ENCODE assay signal across 27 mouse cellular contexts in the genomic region with DNA sequence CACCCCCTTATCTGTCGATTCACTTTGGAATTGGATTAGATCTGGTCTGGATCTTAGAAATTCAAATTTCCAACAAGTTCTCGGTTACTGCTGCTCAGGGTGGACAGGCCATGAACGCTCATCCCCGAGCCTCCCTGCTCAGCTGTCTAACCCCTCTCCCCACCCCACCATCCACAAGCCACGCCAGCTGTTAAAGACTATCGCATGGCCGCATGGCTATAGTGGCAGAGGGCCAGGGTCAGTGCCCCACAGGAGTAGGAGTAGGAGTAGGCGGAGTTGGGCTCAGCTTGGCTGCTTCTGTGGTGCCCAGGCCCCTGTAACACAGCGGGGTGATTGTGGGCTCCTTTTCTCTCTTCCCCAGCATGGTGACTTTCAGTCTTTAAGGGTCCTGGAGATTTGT. TPM values are rescaled to one million over a fixed set of nuclear protein-coding genes. Genes with fewer than 3 reads are reported as not detected.
DNase-seq lines count a peak whose midpoint lies in the region; ATAC-seq and TF ChIP-seq lines count a peak whose summit lies in the region.
"Had no signal": no experiment of that assay in that cellular context is flagged by ENCODE, and none has a peak within 500 bp of the region (broad histone marks: within the 10 kb centered on the region; RNA-seq: fewer than 3 reads in every experiment).

No protein-coding gene starts in this region.

- H3K9ac ChIP-seq in kidney, embryonic 15.5 days, result no peak overlapping the region
- H3K9ac ChIP-seq in embryonic facial prominence, embryonic 14.5 days (ENCODE audit: low read depth, low read length), result no peak overlapping the region
- H3K9ac ChIP-seq: forebrain, embryonic 15.5 days; heart, embryonic 12.5 days; hindbrain, embryonic 14.5 days; intestine, embryonic 15.5 days; limb, embryonic 13.5 days; liver, embryonic 12.5 days; midbrain, embryonic 12.5 days; neural tube, embryonic 12.5 days had no signal

- H3K36me3 ChIP-seq in kidney, embryonic 15.5 days, result no peaks in the 10 kb centered on the region
- H3K36me3 ChIP-seq in C2C12 (ENCODE audit: control insufficient read depth, insufficient read depth), result no peaks in the 10 kb centered on the region
- H3K36me3 ChIP-seq in embryonic facial prominence, embryonic 14.5 days (ENCODE audit: control insufficient read depth, insufficient read depth, low read length), result no peaks in the 10 kb centered on the region
- H3K36me3 ChIP-seq: forebrain, embryonic 15.5 days; G1E; heart, embryonic 12.5 days; intestine, embryonic 15.5 days; limb, embryonic 13.5 days; liver, embryonic 12.5 days; midbrain, embryonic 12.5 days; neural tube, embryonic 12.5 days had no signal

- H3K4me3 ChIP-seq in kidney, embryonic 15.5 days (replicated peaks), result no peak overlapping the region
- no peak overlapping the region for H3K4me3 ChIP-seq in C2C12 (ENCODE audit: insufficient read depth, poor library complexity, severe bottlenecking)
- no peak overlapping the region for H3K4me3 ChIP-seq in embryonic facial prominence, embryonic 14.5 days (ENCODE audit: low read depth, low read length)
- H3K4me3 ChIP-seq: forebrain, embryonic 15.5 days; heart, embryonic 12.5 days; intestine, embryonic 15.5 days; left cerebral cortex, adult 2 months; limb, embryonic 13.5 days; liver, embryonic 12.5 days; midbrain, embryonic 12.5 days; neural tube, embryonic 12.5 days had no signal

- ATAC-seq in kidney, embryonic 15.5 days (replicated peaks; ENCODE audit: low FRiP score), result no peak
- no peak for ATAC-seq in embryonic facial prominence, embryonic 14.5 days (ENCODE audit: low read depth)
- ATAC-seq: forebrain, embryonic 15.5 days; intestine, embryonic 15.5 days; liver, embryonic 12.5 days had no signal

- H3K79me2 ChIP-seq in C2C12 (ENCODE audit: control insufficient read depth, insufficient read depth), result no peaks in the 10 kb centered on the region

- H3K9me3 ChIP-seq in kidney, embryonic 15.5 days (replicated peaks), result no peaks in the 10 kb centered on the region
- H3K9me3 ChIP-seq in embryonic facial prominence, embryonic 14.5 days (ENCODE audit: control insufficient read depth, low read length), result no peaks in the 10 kb centered on the region
- H3K9me3 ChIP-seq: forebrain, embryonic 15.5 days; G1E; heart, embryonic 12.5 days; intestine, embryonic 15.5 days; limb, embryonic 13.5 days; liver, embryonic 12.5 days; midbrain, embryonic 12.5 days; neural tube, embryonic 12.5 days had no signal

- peaks cover 76% of the 10 kb centered on the region for H3K4me1 ChIP-seq in kidney, embryonic 15.5 days
- H3K4me1 ChIP-seq in embryonic facial prominence, embryonic 14.5 days (ENCODE audit: control insufficient read depth, insufficient read depth, low read length), result peaks cover 48% of the 10 kb centered on the region

- 38% methylated on average over 9 of the region's 9 CpGs for WGBS in kidney, embryonic 15.5 days
- WGBS in embryonic facial prominence, embryonic 14.5 days, result 58% methylated on average over 9 of the region's 9 CpGs

- no peak overlapping the region for H3K4me2 ChIP-seq in kidney, embryonic 15.5 days
- no peak overlapping the region for H3K4me2 ChIP-seq in embryonic facial prominence, embryonic 14.5 days (ENCODE audit: low read depth, low read length)
- H3K4me2 ChIP-seq: forebrain, embryonic 15.5 days; heart, embryonic 12.5 days; hindbrain, embryonic 14.5 days; intestine, embryonic 15.5 days; limb, embryonic 13.5 days; liver, embryonic 12.5 days; midbrain, embryonic 12.5 days; neural tube, embryonic 12.5 days had no signal

- H3K27ac ChIP-seq in kidney, embryonic 15.5 days, result 0 out of 2 replicates have a peak overlapping the region, but pooled peaks have one; percentile 32
- H3K27ac ChIP-seq in embryonic facial prominence, embryonic 14.5 days (replicated peaks; ENCODE audit: low read depth, low read length), result no peak overlapping the region
- H3K27ac ChIP-seq: forebrain, embryonic 15.5 days; hindbrain, embryonic 14.5 days; intestine, embryonic 15.5 days; left cerebral cortex, adult 2 months; limb, embryonic 13.5 days; liver, embryonic 12.5 days; midbrain, embryonic 12.5 days; neural tube, embryonic 12.5 days had no signal

- no peaks in the 10 kb centered on the region for H3K79me3 ChIP-seq in C2C12 (ENCODE audit: low read depth)

- peak; percentile 49 for DNase-seq in gastrocnemius, postnatal 10 days
- no peak for DNase-seq in gastrocnemius, adult 18-20 months (ENCODE audit: low spot score)
- DNase-seq in kidney, postnatal 25 days, result no peak
- peak; percentile 61 for DNase-seq in embryonic facial prominence, embryonic 14.5 days (ENCODE audit: low spot score)
- no peak for DNase-seq in thymus, postnatal 25 days
- DNase-seq: adrenal gland, adult 2 months; cerebellum, adult 18-20 months; heart, postnatal 10 days; kidney, adult 9 months; lung, adult 18-20 months; thymus, postnatal 14 days had no signal

- H3K27me3 ChIP-seq in kidney, embryonic 15.5 days, result no peaks in the 10 kb centered on the region
- no peaks in the 10 kb centered on the region for H3K27me3 ChIP-seq in C2C12 (ENCODE audit: control insufficient read depth, insufficient read depth, insufficient read length)
- no peaks in the 10 kb centered on the region for H3K27me3 ChIP-seq in embryonic facial prominence, embryonic 14.5 days (replicated peaks; ENCODE audit: control insufficient read depth, insufficient read depth, low read length)
- H3K27me3 ChIP-seq: forebrain, embryonic 15.5 days; heart, embryonic 12.5 days; intestine, embryonic 15.5 days; limb, embryonic 13.5 days; neural tube, embryonic 12.5 days had no signal

- TF ChIP-seq CTCF in C2C12 (IDR thresholded peaks at IDR 0.05; ENCODE audit: control insufficient read depth, insufficient read depth, insufficient read length), result no peak

- no peak overlapping the region for H3ac ChIP-seq in C2C12 (ENCODE audit: control insufficient read depth, insufficient read length, low read depth)

TF ChIP-seq in C2C12, 6 proteins besides CTCF, POLR2A, EP300 and RAD21:
- TF ChIP-seq FOSL1 (IDR thresholded peaks at IDR 0.05; ENCODE audit: insufficient read depth, low read length, poor library complexity, severe bottlenecking) (no peak), MYOG (IDR thresholded peaks at IDR 0.05; ENCODE audit: control insufficient read depth, extremely low read depth, insufficient read length) (no peak), MYOD1 (IDR thresholded peaks at IDR 0.05; ENCODE audit: control insufficient read depth, insufficient read length, low read depth) (peak; percentile 26)

RNA-seq across cellular contexts. Expression of a gene that starts 24.3 kb away (rescaled TPM):
- 10 to 100 TPM in 1 of 2 experiments, 1 to 10 TPM in 1; 8.0 to 12.5 TPM for total RNA-seq in gastrocnemius, postnatal 10 days (2021)
- 1 to 10 TPM in 1 of 2 experiments, under 1 TPM in 1; 0.89 to 1.8 TPM for total RNA-seq in gastrocnemius, adult 18-20 months (2021)
- 28.5 and 34.0 TPM in 2 replicates for polyA plus RNA-seq in kidney, embryonic 15.5 days (2015; fragmentation: Nextera tagmentation; extraction: Ambion mirVana)
- 42.1 TPM for polyA plus RNA-seq in C2C12 (2012; fragmentation: generic; extraction: Trizol)
- 41.7 and 48.9 TPM in 2 replicates for polyA plus RNA-seq in embryonic facial prominence, embryonic 14.5 days (2014; fragmentation: Nextera tagmentation; extraction: Ambion mirVana)
- total RNA-seq: G1E; granulocyte monocyte progenitor cell, adult 5-6 weeks; megakaryocyte, adult 5-6 weeks had no signal
- polyA plus RNA-seq: G1E had no signal

RNA-seq across cellular contexts. Expression of a gene that starts 35.0 kb away (rescaled TPM):
- not detected for total RNA-seq in gastrocnemius, postnatal 10 days (2021)
- not detected for total RNA-seq in gastrocnemius, adult 18-20 months (2021)
- 0.49 and 0.50 TPM in 2 replicates for polyA plus RNA-seq in kidney, embryonic 15.5 days (2015; fragmentation: Nextera tagmentation; extraction: Ambion mirVana)
- polyA plus RNA-seq in C2C12 (2012; fragmentation: generic; extraction: Trizol), result not detected
- polyA plus RNA-seq in embryonic facial prominence, embryonic 14.5 days (2014; fragmentation: Nextera tagmentation; extraction: Ambion mirVana), result 0.95 and 1.3 TPM in 2 replicates
- total RNA-seq: adrenal gland, adult 2 months; CH12.LX; granulocyte monocyte progenitor cell, adult 5-6 weeks; layer of hippocampus, postnatal 10 days; left cerebral cortex, adult 2 months; megakaryocyte, adult 5-6 weeks had no signal
- polyA plus RNA-seq: adrenal gland, adult 2 months; G1E had no signal

RNA-seq across cellular contexts. Expression of a gene that starts 49.3 kb away (rescaled TPM):
- 1 to 10 TPM in 1 of 2 experiments, under 1 TPM in 1; 0.50 to 1.0 TPM for total RNA-seq in gastrocnemius, postnatal 10 days (2021)
- under 1 TPM in 1 of 2 experiments, not detected in 1; 0.43 TPM for total RNA-seq in gastrocnemius, adult 18-20 months (2021)
- polyA plus RNA-seq in kidney, embryonic 15.5 days (2015; fragmentation: Nextera tagmentation; extraction: Ambion mirVana), result 8.5 and 8.7 TPM in 2 replicates
- 0.26 TPM for polyA plus RNA-seq in C2C12 (2012; fragmentation: generic; extraction: Trizol)
- polyA plus RNA-seq in embryonic facial prominence, embryonic 14.5 days (2014; fragmentation: Nextera tagmentation; extraction: Ambion mirVana), result 9.5 and 15.7 TPM in 2 replicates
- total RNA-seq: G1E; granulocyte monocyte progenitor cell, adult 5-6 weeks; megakaryocyte, adult 5-6 weeks had no signal
- polyA plus RNA-seq: adrenal gland, adult 2 months; G1E had no signal

Comparison
In these comparisons a context has a peak if more than half of its experiments do, and no peak if none do; other contexts are left out.
1. DNase-seq: peak in gastrocnemius, postnatal 10 days (single experiment) and embryonic facial prominence, embryonic 14.5 days (single experiment); none in gastrocnemius, adult 18-20 months (single experiment), kidney, postnatal 25 days (0 of 2) and thymus, postnatal 25 days (single experiment).